Mouse (Mus musculus) lung, embryonic 16.5 days (tissue): Measurements from ENCODE around the gene Tec. TPM values are rescaled to one million over a fixed set of nuclear protein-coding genes. Genes with fewer than 3 reads are reported as not detected.

Source experiments
- ATAC-seq: fragments of 200-750 bp; cut with Nextera tagmentation; 2 replicates; pipeline ENCODE4 v1.8.0; 2017; ENCODE audit warnings: low read depth, mild to moderate bottlenecking, moderate library complexity
- H3K27ac ChIP-seq: fragments of 300-500 bp; sonication (generic); 2 replicates; pipeline ENCODE4 v1.5.1; 2014; ENCODE audit warnings: mild to moderate bottlenecking, control low read depth, low read length
- H3K27me3 ChIP-seq: fragments of 300-500 bp; sonication (generic); 2 replicates; pipeline ENCODE4 v1.6.1; 2014; ENCODE audit warnings: low read depth, low read length, mixed read lengths; ENCODE audit not compliant: control insufficient read depth, insufficient read depth
- H3K36me3 ChIP-seq: fragments of 300-500 bp; sonication (generic); 2 replicates; pipeline ENCODE4 v1.6.1; 2014; ENCODE audit warnings: low read length; ENCODE audit not compliant: control insufficient read depth, insufficient read depth
- H3K4me1 ChIP-seq: fragments of 300-500 bp; sonication (generic); replicated peaks from 2 replicates; pipeline ENCODE4 v1.6.1; 2014; ENCODE audit warnings: low read length, mixed read lengths; ENCODE audit not compliant: control insufficient read depth, insufficient read depth
- H3K4me2 ChIP-seq: fragments of 300-500 bp; sonication (generic); 2 replicates; pipeline ENCODE4 v1.6.1; 2014; ENCODE audit warnings: low read depth, low read length, control low read depth
- H3K4me3 ChIP-seq: fragments of 300-500 bp; sonication (generic); 2 replicates; pipeline ENCODE4 v1.5.1; 2014; ENCODE audit warnings: mild to moderate bottlenecking, low read length, control low read depth
- H3K9ac ChIP-seq: fragments of 300-500 bp; sonication (generic); 2 replicates; pipeline ENCODE4 v1.6.1; 2014; ENCODE audit warnings: low read length, control low read depth
- H3K9me3 ChIP-seq: fragments of 300-500 bp; sonication (generic); 2 replicates; pipeline ENCODE4 v1.6.1; 2016; ENCODE audit warnings: low read length; ENCODE audit not compliant: control insufficient read depth
- WGBS: fragments of 180-500 bp; shearing (Covaris S2); extraction: QIAGEN DNeasy Blood & Tissue Kit; methylation state at CpG from one replicate; pipeline ENCODE4 v1.1.7; 2014; 5-methylcytosine and 5-hydroxymethylcytosine counted together
- polyA plus RNA-seq: library from polyadenylated mRNA; unstranded; fragments of >200 nt; fragmentation: Nextera tagmentation; extraction: Ambion mirVana; gene quantifications from 2 replicates; pipeline ENCODE4 v1.2.1, GENCODE M21; 2015

Tec gene
- polyA plus RNA-seq, 1 experiment from 2014 or later = 4.0 TPM

- peak; percentile 70 for ATAC-seq
- no peak overlapping the region for H3K4me3 ChIP-seq
- no peaks in the 10 kb centered on the region for H3K9me3 ChIP-seq
- no peak overlapping the region for H3K27ac ChIP-seq
- 56% methylated on average over 15 of the region's 15 CpGs for WGBS
- no peaks in the 10 kb centered on the region for H3K4me1 ChIP-seq
- H3K9ac ChIP-seq = no peak overlapping the region
- no peaks in the 10 kb centered on the region for H3K27me3 ChIP-seq
- H3K4me2 ChIP-seq = no peak overlapping the region
- no peaks in the 10 kb centered on the region for H3K36me3 ChIP-seq
These were observed 35.1 kb downstream of the Tec start for GRCm38 (mm10) chr5:72832904-72833765.

GRCm38 (mm10) chr5:72832191-72832590, 36.1 kb downstream of the Tec start:
- Histone ChIP-seq H3K27me3 (no peaks in the 10 kb centered on the region), H3K36me3 (no peaks in the 10 kb centered on the region), H3K4me1 (no peaks in the 10 kb centered on the region), H3K27ac (no peak overlapping the region), H3K4me2 (no peak overlapping the region), H3K9ac (no peak overlapping the region), H3K4me3 (no peak overlapping the region), H3K9me3 (no peaks in the 10 kb centered on the region)
- ATAC-seq = no peak
- WGBS = 89% methylated on average over 7 of the region's 7 CpGs

GRCm38 (mm10) chr5:72830988-72831610, 37.2 kb downstream of the Tec start:
- 82% methylated on average over 5 of the region's 5 CpGs for WGBS

GRCm38 (mm10) chr5:72829506-72830067, 38.7 kb downstream of the Tec start:
- no peak overlapping the region for H3K4me3 ChIP-seq
- no peak for ATAC-seq

More at GRCm38 (mm10) chr5:72830988-72831610, 37.2 kb downstream of the Tec start:
- Histone ChIP-seq H3K27me3 (no peaks in the 10 kb centered on the region), H3K9ac (no peak overlapping the region), H3K27ac (no peak overlapping the region), H3K9me3 (no peaks in the 10 kb centered on the region), H3K36me3 (no peaks in the 10 kb centered on the region), H3K4me2 (no peak overlapping the region), H3K4me3 (no peak overlapping the region), H3K4me1 (no peaks in the 10 kb centered on the region)
- ATAC-seq = no peak

GRCm38 (mm10) chr5:72828401-72828800, 39.9 kb downstream of the Tec start:
- WGBS = 20% methylated on average over 1 of the region's 1 CpGs
- no peak for ATAC-seq
- Histone ChIP-seq H3K27me3 (no peaks in the 10 kb centered on the region), H3K4me1 (no peaks in the 10 kb centered on the region), H3K9me3 (no peaks in the 10 kb centered on the region), H3K9ac (no peak overlapping the region), H3K27ac (no peak overlapping the region), H3K36me3 (no peaks in the 10 kb centered on the region), H3K4me3 (no peak overlapping the region), H3K4me2 (no peak overlapping the region)

More at GRCm38 (mm10) chr5:72829506-72830067, 38.7 kb downstream of the Tec start:
- Histone ChIP-seq H3K4me1 (no peaks in the 10 kb centered on the region), H3K36me3 (no peaks in the 10 kb centered on the region), H3K27me3 (no peaks in the 10 kb centered on the region), H3K4me2 (no peak overlapping the region), H3K27ac (no peak overlapping the region), H3K9ac (no peak overlapping the region), H3K9me3 (no peaks in the 10 kb centered on the region)
- 89% methylated on average over 7 of the region's 7 CpGs for WGBS

GRCm38 (mm10) chr5:72827435-72827834, 40.8 kb downstream of the Tec start:
- Histone ChIP-seq H3K9ac (no peak overlapping the region), H3K4me3 (no peak overlapping the region), H3K27me3 (no peaks in the 10 kb centered on the region), H3K4me2 (no peak overlapping the region), H3K9me3 (no peaks in the 10 kb centered on the region), H3K27ac (no peak overlapping the region), H3K36me3 (no peaks in the 10 kb centered on the region), H3K4me1 (no peaks in the 10 kb centered on the region)
- no peak for ATAC-seq
- WGBS = 87% methylated on average over 5 of the region's 5 CpGs

GRCm38 (mm10) chr5:72826445-72826844, 41.8 kb downstream of the Tec start:
- H3K4me1 ChIP-seq = no peaks in the 10 kb centered on the region
- no peak overlapping the region for H3K9ac ChIP-seq
- WGBS = 57% methylated on average over 3 of the region's 3 CpGs
- H3K27ac ChIP-seq = no peak overlapping the region
- no peak overlapping the region for H3K4me3 ChIP-seq
- no peak for ATAC-seq
- no peaks in the 10 kb centered on the region for H3K27me3 ChIP-seq
- no peaks in the 10 kb centered on the region for H3K36me3 ChIP-seq
- no peak overlapping the region for H3K4me2 ChIP-seq
- no peaks in the 10 kb centered on the region for H3K9me3 ChIP-seq

- Histone ChIP-seq H3K9me3 (no peaks in the 10 kb centered on the region), H3K27me3 (no peaks in the 10 kb centered on the region), H3K4me1 (peaks cover 5% of the 10 kb centered on the region), H3K4me3 (no peak overlapping the region), H3K27ac (no peak overlapping the region), H3K36me3 (no peaks in the 10 kb centered on the region), H3K9ac (no peak overlapping the region), H3K4me2 (no peak overlapping the region)
- ATAC-seq = no peak
- WGBS = 58% methylated on average over 3 of the region's 3 CpGs
These were observed 47.6 kb downstream of the Tec start for GRCm38 (mm10) chr5:72820651-72821050.

GRCm38 (mm10) chr5:72820036-72820640, 48.1 kb downstream of the Tec start:
- no peak for ATAC-seq
- 73% methylated on average over 8 of the region's 8 CpGs for WGBS

More at GRCm38 (mm10) chr5:72820036-72820640, 48.1 kb downstream of the Tec start:
- Histone ChIP-seq H3K4me3 (no peak overlapping the region), H3K36me3 (no peaks in the 10 kb centered on the region), H3K27ac (no peak overlapping the region), H3K9me3 (no peaks in the 10 kb centered on the region), H3K27me3 (no peaks in the 10 kb centered on the region), H3K9ac (no peak overlapping the region), H3K4me1 (peaks cover 5% of the 10 kb centered on the region), H3K4me2 (no peak overlapping the region)
